Mouse (Mus musculus) natural killer cell, adult 2 months (primary cell): ENCODE results near the gene Nell2.
"Not testable (repeated sequence)": the region's sequence is repeated elsewhere in the genome, so short reads cannot be mapped to it uniquely, and the experiment has no call there.

ENCODE experiments used
- DNase-seq, 2 experiments: peaks; one replicate each; pipeline ENCODE4 v3.0.0; 2022; ENCODE audit warnings: low spot score in 2 of 2

Nell2 gene

GRCm38 (mm10) chr15:95241161-95241560 is 287.2 kb downstream of the Nell2 start:
- DNase-seq: no peak

DNA sequence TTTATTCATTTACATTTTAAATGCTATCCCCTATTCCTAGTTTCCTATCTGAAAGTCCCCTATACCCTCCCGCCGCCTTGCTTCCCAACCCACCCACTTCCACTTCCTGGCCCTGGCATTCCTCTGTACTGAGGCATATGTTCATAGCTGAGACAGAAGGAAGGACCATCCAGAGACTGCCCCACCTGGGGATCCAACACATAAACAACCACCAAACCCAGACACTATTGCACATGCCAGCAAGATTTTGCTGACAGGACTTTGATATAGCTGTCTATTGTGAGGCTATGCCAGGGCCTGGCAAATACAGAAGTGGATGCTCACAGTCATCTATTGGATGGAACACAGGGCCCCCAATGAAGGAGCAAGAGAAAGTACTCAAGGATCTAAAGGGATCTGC is 291.3 kb downstream of the Nell2 start:
- DNase-seq: not testable (repeated sequence)

GRCm38 (mm10) chr15:95236509-95236908 is 291.9 kb downstream of the Nell2 start:
- no peak for DNase-seq

DNA sequence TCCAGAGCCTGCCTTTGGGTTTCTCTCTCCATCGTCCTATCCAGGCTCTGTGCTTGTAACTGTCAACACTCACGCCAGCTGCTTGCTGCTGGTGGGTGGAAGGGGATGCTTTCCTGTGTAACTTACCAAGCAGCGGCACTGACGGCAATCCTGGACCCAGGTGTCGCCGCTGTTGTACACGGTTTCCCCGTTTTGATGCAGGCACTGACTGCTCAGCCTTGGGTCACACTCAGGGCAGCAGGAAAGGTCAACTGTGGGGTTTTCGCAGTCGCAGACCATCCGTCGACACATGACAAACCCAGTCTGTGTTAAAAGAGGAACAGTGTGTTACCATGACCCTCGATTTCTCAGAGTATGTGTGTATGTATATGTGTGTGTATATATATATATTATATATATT is 297.2 kb downstream of the Nell2 start:
- no peak for DNase-seq

- no peak for DNase-seq
Observed at GRCm38 (mm10) chr15:95216640-95217365, 311.6 kb downstream of the Nell2 start.

DNA sequence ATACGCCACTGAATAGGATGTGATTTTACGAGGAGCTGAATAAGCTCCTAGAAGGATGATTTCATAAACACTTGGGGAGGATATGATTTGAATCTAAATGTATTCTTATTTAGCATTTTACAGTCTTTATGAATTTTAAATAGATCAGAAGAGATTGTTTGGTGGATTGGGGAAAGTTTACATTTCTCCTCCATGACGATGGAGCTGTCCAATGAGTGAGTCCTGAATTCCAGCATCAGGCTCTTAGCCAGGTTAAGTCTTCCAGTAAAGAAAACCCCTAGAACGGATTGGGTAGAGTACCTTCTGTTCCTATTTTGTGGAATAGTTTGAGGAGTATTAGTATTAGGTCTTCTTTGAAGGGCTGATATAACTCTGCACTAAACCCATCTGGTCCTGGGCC is 317.8 kb downstream of the Nell2 start:
- DNase-seq: no peak

DNA sequence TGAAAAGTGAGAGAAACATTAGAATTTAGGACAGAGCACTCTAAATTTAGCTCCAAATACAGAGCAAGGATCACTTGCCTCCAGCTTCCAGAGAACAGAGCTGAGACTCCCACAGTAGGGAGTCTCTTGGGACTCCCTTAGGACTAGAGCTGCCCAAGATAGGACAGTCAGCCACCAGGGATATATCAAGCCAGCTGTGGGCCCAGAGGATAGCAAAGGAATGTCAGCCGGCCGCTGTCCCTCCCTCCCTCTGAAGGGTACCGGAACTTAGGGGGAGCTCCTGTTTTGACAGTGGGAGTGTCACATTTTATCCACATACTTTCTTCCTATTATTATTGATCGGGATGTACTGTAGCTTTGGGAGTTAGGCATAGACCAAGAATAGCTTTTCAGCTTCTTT is 319.2 kb downstream of the Nell2 start:
- DNase-seq: no peak

DNA sequence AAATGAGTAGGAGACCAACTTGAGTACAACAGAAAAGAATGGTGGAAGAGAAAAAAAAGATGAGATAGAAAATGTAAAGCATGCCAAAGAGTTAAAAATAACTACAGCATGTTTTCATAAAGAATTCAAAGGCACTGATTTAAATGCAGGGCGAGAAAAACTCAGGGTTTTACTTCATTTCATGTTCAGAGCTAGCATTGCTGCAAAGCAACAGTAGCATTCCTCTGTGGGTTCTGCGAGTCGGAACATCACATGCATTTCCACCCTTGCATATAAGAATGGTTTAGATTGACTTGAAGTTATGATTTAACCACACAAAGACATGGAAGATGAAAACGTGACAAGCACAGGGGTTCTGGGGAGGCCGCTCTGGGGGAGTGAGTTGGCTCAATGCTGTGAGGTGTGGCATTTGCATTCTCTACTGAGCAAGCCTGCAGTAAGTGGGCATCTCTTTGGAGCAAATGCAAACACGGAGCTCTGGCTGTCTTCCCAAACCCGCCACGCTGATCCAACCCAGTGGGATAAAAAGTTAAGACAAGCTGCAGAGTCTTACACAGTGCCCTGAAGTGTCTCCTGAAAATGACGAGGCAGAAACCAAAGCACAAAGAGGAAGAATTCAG is 334.6 kb downstream of the Nell2 start:
- DNase-seq: no peak

DNA sequence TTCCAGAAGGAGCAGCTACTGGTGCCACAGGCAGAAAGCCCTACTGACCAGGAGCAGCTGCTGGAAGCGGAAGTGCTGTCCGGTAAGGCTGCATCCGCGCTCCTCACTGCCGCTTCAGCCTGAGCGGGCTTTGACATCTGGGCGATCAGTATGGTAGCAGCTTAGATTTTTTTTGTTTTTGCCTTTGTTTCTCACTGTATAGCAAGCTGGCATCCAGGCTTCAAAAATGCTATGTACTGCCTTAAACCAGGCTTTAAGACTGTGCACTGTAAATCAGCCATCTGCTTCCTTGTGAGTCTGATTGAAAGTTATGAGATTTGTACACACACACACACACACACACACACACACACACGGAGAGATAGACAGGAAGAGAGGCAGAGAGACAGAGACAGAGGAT is 335.4 kb downstream of the Nell2 start:
- no peak for DNase-seq

DNA sequence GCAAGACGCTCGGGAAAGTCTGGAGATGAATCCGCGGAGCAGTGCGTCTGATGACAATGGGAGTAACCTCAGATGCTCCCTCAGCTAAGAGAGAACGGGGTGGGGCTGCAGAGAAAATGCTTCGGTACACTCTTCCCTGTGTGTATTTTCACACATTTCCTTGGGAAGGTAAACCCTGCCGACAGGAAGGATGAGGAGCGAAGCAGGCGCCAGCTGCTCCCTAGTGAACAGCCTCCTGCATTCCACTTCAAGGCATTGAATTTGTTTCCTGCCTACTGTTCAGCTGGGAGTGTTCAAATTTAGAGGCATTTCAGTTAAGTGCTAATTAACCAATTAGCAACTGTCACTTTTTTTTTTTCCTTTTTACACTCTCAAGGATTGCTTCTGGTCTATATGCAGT is 342.1 kb downstream of the Nell2 start:
- no peak for DNase-seq

DNA sequence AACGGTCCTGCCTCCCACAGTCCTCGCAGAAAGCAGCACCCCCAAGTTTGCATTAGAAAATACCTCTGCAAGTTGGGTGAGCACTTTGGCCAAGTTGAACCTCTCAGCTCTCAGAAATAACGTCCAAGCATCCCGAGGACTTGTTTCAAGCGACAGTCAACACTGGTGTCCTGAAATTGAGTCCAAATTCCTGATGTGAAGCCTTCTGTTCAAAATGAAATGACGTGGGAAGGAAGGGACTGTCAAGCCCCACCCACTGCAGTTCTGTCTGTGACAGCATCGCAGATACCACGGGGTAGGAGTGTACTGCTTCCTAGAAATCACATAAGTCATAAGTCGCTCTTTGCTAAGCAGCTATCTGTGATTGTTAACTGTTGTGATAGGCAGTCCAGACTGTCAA is 342.9 kb downstream of the Nell2 start:
- no peak for DNase-seq

DNA sequence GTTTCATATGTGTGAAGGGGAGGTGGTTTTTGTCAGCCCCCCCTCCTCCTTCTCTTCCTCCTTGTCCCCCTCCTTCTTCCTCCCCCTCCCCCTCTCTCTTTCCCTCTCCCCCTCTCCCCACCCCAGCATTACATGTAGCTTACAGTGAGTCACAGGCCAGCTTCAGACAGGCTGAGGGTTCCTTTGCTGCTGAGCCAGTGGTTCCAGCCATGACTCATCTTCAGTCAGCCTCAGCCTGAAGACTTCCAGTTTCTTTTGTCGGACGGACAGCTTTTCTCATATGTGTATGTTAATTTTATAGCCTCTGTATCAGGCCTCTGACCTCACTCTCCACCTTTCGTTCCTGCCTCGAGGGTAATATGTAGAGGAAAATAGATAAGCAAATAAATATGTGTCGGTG is 344.9 kb downstream of the Nell2 start:
- no peak for DNase-seq

DNA sequence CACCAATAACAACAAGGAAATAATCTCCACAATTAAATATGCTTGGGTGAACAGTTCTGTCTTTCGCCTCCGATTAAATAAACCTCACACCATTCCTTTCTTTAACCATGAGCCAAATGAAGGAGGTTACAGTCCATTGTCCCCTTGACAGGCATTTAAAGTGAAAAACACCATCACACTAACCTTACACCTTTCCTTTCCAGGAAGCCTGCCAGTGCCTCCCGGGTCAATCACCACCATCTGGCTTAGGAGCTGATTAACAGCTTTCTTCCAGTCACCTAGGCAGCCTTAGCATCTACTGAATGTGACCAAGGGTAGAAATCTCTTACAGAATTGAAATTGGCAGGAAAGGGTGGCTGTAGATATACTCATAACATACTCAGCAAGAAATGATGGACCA is 371.5 kb downstream of the Nell2 start:
- DNase-seq: no peak

DNA sequence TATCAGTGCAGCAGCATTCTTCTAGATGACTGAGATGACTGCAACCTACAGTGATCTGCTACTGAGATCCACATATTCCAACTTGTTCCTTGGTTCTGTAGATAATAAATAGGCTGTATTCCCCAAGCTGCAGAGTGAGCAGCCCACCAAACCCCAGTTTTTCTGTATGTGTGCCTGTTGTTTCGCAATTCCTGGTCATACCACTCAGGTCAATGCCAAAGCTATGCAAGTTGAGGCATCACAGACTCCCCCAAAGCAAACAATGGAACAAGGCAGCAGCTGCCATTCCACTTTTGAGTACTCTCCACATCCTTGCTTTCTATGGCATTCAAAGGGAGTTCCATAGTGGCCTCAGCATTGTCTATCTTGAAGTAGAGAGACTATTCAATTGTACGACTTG is 383.2 kb downstream of the Nell2 start:
- DNase-seq: no peak

DNA sequence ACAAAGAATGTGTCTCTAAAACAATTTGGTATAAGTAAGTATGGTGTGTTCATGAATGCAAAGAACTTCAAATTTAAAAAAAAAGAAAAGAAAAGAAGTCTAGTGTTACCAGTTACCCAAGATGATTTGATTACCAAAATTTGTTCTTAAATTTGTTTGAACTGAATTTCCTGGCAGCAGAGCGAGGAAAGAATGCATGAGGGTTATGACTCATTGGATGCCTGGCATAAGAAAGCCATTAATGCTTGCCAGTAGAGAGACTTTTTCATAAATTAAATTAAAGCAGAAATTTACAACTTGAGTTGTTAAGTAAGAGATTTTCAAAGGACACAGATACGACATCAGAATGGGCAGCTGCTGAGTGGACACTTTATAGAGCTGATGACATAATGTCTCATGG is 384.2 kb downstream of the Nell2 start:
- DNase-seq: no peak

DNA sequence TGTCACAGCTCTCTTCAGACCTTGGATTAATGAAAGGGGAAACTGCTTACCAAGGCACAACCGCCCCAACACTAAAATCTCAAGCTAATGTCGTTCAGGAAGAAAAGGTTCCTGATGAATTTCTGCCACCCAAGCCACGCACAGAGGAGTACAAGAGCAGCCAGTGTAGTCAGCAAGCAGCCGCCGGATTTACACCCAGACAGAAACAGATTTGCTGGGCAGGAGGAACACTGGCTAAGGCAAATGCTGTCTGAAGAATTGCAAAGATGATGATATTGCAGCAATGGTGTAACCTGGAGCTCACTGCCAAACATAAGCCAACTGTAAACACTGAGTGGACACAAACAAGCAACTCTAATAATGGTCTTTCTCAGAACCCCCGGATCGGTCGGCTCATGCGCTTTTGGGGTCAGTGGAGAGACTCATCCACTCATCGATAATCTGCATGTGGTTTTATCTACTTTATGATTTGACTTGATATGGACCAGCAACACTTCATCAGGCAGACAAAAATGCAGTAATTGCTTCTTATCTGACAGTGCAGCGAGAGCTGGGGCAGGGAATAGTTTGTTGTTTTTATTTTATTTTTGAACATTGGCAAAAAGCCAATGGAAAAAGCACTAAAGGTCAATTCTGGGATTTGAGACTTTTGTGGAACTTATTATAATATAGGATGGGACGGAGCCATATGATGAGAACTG is 389.5 kb downstream of the Nell2 start:
- DNase-seq: no peak

DNA sequence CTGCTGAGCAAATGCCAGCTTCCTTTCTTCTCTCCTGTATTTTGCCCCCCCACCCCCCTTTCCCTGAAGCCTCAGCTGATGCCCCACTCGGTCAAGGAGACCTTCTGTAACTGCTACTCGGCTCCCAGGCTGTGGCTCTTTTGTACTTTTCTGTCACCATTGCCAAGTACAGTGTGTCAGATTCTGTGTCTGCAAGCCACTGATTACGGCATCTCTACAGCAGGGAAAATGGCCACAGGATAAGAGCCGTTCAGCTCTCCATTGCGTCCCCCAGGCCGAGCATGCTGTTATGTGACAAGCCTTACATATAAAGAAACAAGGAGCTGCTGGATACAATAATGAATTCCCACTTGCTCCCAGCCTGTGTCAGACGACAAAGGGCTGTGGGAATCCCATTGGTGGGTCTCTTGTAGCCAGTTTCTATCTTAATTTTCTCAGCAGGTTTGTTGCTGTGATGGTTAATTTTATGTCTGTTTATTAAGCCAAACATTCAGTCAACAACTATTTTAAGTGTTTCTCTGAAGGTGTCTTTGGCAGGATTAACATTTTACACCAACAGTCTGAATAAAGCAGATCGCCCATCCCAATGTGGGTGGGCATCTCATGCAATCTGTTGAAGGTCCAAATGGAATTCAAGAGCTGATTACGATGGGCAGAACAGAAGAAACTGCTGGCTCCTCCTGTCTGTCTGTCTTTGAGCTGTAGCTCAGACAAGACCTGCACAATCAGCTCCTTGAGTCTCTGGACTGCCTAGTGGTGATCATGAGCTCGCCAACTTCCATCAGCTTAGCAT is 391.1 kb downstream of the Nell2 start:
- DNase-seq: no peak

DNA sequence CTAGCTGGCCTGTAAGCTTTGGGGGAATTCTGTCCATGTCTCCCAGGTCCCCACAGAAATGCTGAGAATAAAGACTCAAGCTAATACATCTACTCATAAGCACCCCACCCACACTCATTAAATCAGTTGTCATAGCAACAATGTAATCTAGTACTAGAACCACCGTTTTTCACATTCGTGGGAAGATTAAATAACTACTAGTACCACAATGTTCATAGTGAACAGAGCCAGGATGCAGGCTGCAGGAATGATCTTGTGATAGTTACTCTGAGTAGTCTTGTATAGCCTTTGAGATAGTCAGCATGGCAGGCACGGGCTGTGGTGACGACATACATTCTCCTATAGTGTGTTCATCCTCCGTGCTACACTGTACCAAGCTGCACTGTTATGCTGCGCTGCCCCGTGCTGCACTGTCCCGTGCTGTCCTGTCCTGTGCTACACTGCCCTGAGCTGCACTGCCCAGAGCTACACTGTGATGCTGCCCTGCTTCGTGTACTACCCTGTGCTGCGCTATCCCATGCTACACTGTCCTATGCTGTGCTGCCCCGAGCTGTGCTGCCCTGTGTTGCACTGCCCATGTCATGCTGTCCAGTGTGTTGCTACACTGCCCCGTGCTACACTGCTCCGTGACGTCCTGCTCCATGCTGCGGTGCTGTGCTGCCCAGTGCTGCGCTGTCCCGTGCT is 392.3 kb downstream of the Nell2 start:
- DNase-seq: no peak

DNA sequence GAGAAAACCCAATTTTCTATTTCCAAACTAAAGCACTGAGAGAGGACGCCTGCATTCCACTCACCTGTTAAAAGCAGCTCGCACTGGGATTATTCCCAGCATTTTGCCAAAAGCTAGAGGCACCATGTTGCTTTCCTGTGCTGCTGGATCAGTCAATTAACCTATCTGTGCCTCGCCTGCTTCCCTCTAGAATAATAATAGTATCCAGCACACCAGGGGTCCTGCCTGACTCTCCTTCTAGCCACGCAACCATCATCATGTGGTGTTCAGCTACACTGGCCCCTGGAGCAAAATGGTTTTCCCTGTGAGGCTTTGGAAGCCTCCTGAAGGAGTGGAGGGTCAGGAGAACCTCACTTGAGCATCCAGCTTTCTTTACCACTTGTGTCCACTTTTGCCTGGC is 397.0 kb downstream of the Nell2 start:
- no peak for DNase-seq

DNA sequence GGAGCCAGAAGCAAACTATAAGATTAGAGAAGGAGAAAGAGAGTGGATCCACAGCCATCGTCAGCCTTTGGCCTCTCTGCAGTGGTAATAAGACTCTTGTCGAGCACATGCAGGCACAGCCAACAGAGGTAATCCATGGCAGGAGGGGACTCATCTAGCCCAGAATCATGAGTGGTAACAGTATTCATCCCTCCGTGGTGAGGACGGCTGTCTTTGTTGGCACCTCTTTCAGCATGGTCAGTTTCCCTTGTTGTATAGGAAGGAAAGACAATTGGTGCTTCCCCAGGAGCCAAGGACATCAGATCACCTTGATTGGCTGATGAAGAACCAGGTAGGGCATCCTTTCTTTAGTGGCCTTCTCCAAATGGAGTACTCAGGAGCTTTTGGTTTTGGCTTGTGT is 419.7 kb downstream of the Nell2 start:
- DNase-seq: no peak

- no peak for DNase-seq
Observed at GRCm38 (mm10) chr15:95107246-95107809, 421.0 kb downstream of the Nell2 start.
